Mouse (Mus musculus) bone marrow, adult 2 months (tissue): ENCODE results near the gene Gm45837. TPM values are rescaled to one million over a fixed set of nuclear protein-coding genes. Genes with fewer than 3 reads are reported as not detected.

ENCODE experiments used
- H3K27ac ChIP-seq: fragments of 200-500 bp; 2 replicates; pipeline ENCODE4 v1.5.1; 2012; ENCODE audit warnings: low read depth, mild to moderate bottlenecking, control low read depth, inconsistent platforms, low read length; ENCODE audit not compliant: control insufficient read depth, poor library complexity, insufficient read depth
- H3K4me1 ChIP-seq: fragments of 200-500 bp; 2 replicates; pipeline ENCODE4 v1.6.1; 2011; ENCODE audit warnings: low read length; ENCODE audit not compliant: control insufficient read depth, insufficient read depth
- H3K4me3 ChIP-seq: fragments of 200-500 bp; replicated peaks from 2 replicates; pipeline ENCODE3; 2011; ENCODE audit warnings: mild to moderate bottlenecking, low read depth, low read length, control low read depth; ENCODE audit not compliant: control insufficient read depth
- CTCF ChIP-seq: fragments of 200-500 bp; IDR thresholded peaks from 2 replicates; pipeline ENCODE4 v1.5.1; 2011; ENCODE audit warnings: low read length, control low read depth; ENCODE audit not compliant: control insufficient read depth, insufficient read depth
- POLR2A ChIP-seq: fragments of 200-500 bp; IDR thresholded peaks from 2 replicates; pipeline ENCODE4 v1.6.1; 2011; ENCODE audit warnings: low read depth, mild to moderate bottlenecking, control low read depth, low read length, borderline replicate concordance; ENCODE audit not compliant: control insufficient read depth
- WGBS: fragments of 180-500 bp; shearing (Covaris S2); methylation state at CpG from one replicate; pipeline ENCODE4 v1.1.7; 2018; 5-methylcytosine and 5-hydroxymethylcytosine counted together
- polyA plus RNA-seq: library from polyadenylated mRNA; stranded (reverse); fragments of >200 nt; gene quantifications from 2 replicates; pipeline ENCODE4 v1.2.4, GENCODE M21; 2011; ENCODE audit warnings: low replicate concordance; ENCODE audit not compliant: missing spikeins, insufficient read depth, insufficient read length

Gm45837 gene
- polyA plus RNA-seq, 1 experiment: 43.8 TPM

GRCm38 (mm10) chr7:101374155-101374554, 36.5 kb upstream of the Gm45837 start:
- Histone ChIP-seq H3K4me1 (peaks cover 1% of the 10 kb centered on the region), H3K4me3 (no peak overlapping the region), H3K27ac (no peak overlapping the region)
- TF ChIP-seq CTCF (no peak), POLR2A (no peak)

GRCm38 (mm10) chr7:101376701-101377340, 33.9 kb upstream of the Gm45837 start:
- H3K27ac ChIP-seq: no peak overlapping the region

DNA sequence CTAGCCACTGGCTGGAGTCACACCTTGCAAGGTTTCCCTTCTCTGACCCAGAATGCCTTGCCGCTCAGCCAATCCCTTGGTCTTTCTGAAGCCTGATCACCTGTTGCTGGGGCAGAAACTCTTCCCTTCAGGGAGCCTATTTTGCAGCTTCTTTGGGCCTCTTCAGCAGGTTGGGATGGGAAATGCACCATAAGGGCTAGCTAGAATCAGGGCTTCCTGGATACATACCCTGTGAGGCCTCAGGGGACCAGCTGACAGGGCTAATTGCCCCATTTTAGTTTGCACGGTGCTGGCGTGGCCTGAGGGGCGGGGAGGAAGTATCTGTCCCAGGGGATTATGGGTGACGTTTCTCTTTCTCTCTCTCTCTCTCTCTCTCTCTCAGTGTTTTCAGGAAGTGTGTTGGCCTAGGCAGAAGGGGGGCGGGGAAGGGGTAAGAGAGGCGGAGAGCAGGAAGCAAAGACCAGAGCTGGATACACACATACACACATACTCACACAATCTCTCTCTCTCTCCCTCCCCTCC, 32.9 kb upstream of the Gm45837 start:
- no peak; the same call in 1 of the 2 replicates for TF ChIP-seq CTCF
- peak; percentile 51; the same call in 1 of the 2 replicates for TF ChIP-seq POLR2A
- Histone ChIP-seq H3K4me1 (peaks cover 7% of the 10 kb centered on the region), H3K4me3 (peak overlapping the region; percentile 17), H3K27ac (peak overlapping the region; percentile 44)
- 4% methylated on average over 7 of the region's 7 CpGs for WGBS

More at GRCm38 (mm10) chr7:101376701-101377340, 33.9 kb upstream of the Gm45837 start:
- WGBS: 84% methylated on average over 10 of the region's 10 CpGs
- Histone ChIP-seq H3K4me1 (peaks cover 5% of the 10 kb centered on the region), H3K4me3 (no peak overlapping the region)
- TF ChIP-seq POLR2A (no peak), CTCF (no peak)

DNA sequence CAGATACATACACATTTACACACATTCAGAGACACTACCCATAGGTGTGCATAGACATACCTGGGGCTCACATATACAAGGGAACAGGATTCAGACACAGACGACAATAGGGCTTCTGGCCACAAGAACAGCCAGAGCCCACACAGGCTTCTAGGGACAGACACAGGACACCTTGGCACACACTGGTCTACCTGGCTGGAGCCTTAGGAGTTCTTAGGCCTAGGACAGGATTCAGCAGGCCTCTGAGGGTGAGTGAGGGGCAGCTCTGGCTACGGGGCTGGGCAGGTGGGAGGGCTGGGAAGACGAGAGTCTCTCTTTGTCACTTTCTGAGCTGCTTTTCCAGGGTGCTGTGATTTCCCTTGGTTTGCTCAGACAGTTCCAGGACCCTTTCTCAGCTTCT, 32.4 kb upstream of the Gm45837 start:
- no peak for TF ChIP-seq POLR2A
- TF ChIP-seq CTCF: no peak
- 36% methylated on average over 3 of the region's 3 CpGs for WGBS
- Histone ChIP-seq H3K27ac (peak overlapping the region; percentile 44), H3K4me1 (peaks cover 7% of the 10 kb centered on the region; the same call in 1 of the 2 replicates), H3K4me3 (peak overlapping the region; percentile 26)

GRCm38 (mm10) chr7:101378796-101379465, 31.8 kb upstream of the Gm45837 start:
- peaks cover 7% of the 10 kb centered on the region; the same call in 1 of the 2 replicates for H3K4me1 ChIP-seq
- 48% methylated on average over 5 of the region's 5 CpGs for WGBS
- no peak for TF ChIP-seq POLR2A
- no peak for TF ChIP-seq CTCF
- no peak overlapping the region for H3K4me3 ChIP-seq
- no peak overlapping the region for H3K27ac ChIP-seq

GRCm38 (mm10) chr7:101379732-101380131, 31.0 kb upstream of the Gm45837 start:
- Histone ChIP-seq H3K27ac (peak overlapping the region; percentile 13), H3K4me1 (peaks cover 7% of the 10 kb centered on the region; the same call in 1 of the 2 replicates), H3K4me3 (no peak overlapping the region)
- WGBS: 41% methylated on average over 2 of the region's 2 CpGs
- TF ChIP-seq POLR2A (no peak), CTCF (no peak)

DNA sequence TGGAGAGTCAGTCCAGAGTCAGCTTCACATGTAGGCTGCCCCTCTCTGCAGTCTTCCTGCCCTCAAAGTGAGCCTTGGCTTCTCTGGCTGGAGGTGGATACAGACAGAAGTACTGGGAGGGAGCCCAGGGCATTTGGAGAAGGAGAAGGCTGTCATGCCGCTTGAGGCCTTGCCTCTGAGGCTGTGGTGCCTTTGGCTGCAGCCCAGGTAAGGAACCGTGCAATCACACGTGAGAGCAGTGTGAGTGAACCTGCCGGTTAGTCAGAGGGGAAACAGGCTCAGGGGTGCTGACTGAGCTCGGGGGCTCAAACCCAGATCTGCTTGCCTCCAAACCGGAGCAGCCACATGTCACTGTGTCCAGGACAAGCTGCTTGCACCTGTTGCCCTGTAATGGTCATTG, 29.2 kb upstream of the Gm45837 start:
- H3K4me3 ChIP-seq: no peak overlapping the region
- TF ChIP-seq CTCF: no peak
- peak; percentile 29; the same call in 1 of the 2 replicates for TF ChIP-seq POLR2A
- 56% methylated on average over 6 of the region's 6 CpGs for WGBS
- peaks cover 7% of the 10 kb centered on the region; the same call in 1 of the 2 replicates for H3K4me1 ChIP-seq
- no peak overlapping the region for H3K27ac ChIP-seq

DNA sequence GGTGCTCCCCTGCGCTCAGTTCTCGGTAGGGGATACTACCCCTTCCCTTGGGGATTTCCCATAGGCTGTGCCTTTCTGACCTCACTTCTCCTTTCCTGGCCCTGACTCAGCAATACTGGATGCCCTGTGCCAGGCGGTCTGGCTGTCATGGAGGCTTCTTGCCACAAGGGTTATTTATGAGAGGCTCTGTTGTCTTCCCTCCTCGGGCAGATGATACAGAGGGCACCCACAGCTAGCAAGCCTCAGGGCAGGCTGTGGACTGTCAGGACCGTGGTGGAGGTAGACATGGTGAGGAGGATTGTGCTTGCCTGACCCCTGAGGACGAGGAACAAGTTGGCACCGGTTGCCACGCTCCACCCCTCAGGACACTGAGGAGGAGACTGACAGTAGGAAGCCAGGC, 28.3 kb upstream of the Gm45837 start:
- Histone ChIP-seq H3K4me1 (peaks cover 7% of the 10 kb centered on the region; the same call in 1 of the 2 replicates), H3K27ac (peak overlapping the region; percentile 23; the same call in 1 of the 2 replicates), H3K4me3 (no peak overlapping the region)
- TF ChIP-seq POLR2A (no peak), CTCF (peak; percentile 29; the same call in 1 of the 2 replicates)
- 17% methylated on average over 8 of the region's 8 CpGs for WGBS
